Mouse (Mus musculus) embryonic facial prominence, embryonic 10.5 days (tissue): ENCODE measurements at regions not wholly inside any gene's neighbourhood (a gene's known extent, or its start where the extent isn't known, plus 50 kb on each side); places are given as distances from the start of the nearest gene placed in this dataset.

Experiments
- DNase-seq: peaks from one replicate; pipeline ENCODE4 v3.0.0-alpha.2; 2017; ENCODE audit warnings: low spot score
- H3K27ac ChIP-seq: fragments of 300-500 bp; sonication (generic); replicated peaks from 2 replicates; pipeline ENCODE4 v1.5.1; 2016; ENCODE audit warnings: mild to moderate bottlenecking
- H3K27me3 ChIP-seq: fragments of 300-500 bp; sonication (generic); replicated peaks from 2 replicates; pipeline ENCODE4 v1.6.1; 2016; ENCODE audit warnings: low read depth, mild to moderate bottlenecking; ENCODE audit not compliant: poor library complexity, severe bottlenecking
- H3K36me3 ChIP-seq: fragments of 300-500 bp; sonication (generic); replicated peaks from 2 replicates; pipeline ENCODE4 v1.6.1; 2016; ENCODE audit warnings: mild to moderate bottlenecking, moderate library complexity
- H3K4me1 ChIP-seq: fragments of 300-500 bp; sonication (generic); 2 replicates; pipeline ENCODE4 v1.6.1; 2016
- H3K4me3 ChIP-seq: fragments of 300-500 bp; sonication (generic); 2 replicates; pipeline ENCODE4 v1.5.1; 2016; ENCODE audit warnings: mild to moderate bottlenecking, moderate library complexity
- H3K9me3 ChIP-seq: fragments of 300-500 bp; sonication (generic); 2 replicates; pipeline ENCODE4 v1.6.1; 2016; ENCODE audit warnings: mild to moderate bottlenecking
- WGBS: fragments of 180-500 bp; shearing (Covaris S2); methylation state at CpG from one replicate; pipeline ENCODE4 v1.1.7; 2016; 5-methylcytosine and 5-hydroxymethylcytosine counted together

- Histone ChIP-seq H3K27ac (no peak overlapping the region), H3K27me3 (no peaks in the 10 kb centered on the region), H3K4me3 (no peak overlapping the region), H3K9me3 (no peaks in the 10 kb centered on the region), H3K4me1 (no peaks in the 10 kb centered on the region), H3K36me3 (no peaks in the 10 kb centered on the region)
- no peak for DNase-seq
These were observed 527.0 kb upstream of the Auts2 start for GRCm38 (mm10) chr5:133070141-133070540.

GRCm38 (mm10) chr5:133062481-133062880 is 519.3 kb upstream of the Auts2 start:
- Histone ChIP-seq H3K9me3 (no peaks in the 10 kb centered on the region), H3K27ac (no peak overlapping the region), H3K27me3 (no peaks in the 10 kb centered on the region), H3K36me3 (no peaks in the 10 kb centered on the region), H3K4me1 (no peaks in the 10 kb centered on the region), H3K4me3 (no peak overlapping the region)
- no peak for DNase-seq
- WGBS = 80% methylated on average over 3 of the region's 3 CpGs

GRCm38 (mm10) chr5:133047456-133047855 is 504.3 kb upstream of the Auts2 start:
- no peaks in the 10 kb centered on the region for H3K4me1 ChIP-seq
- H3K27me3 ChIP-seq = no peaks in the 10 kb centered on the region
- H3K27ac ChIP-seq = no peak overlapping the region
- DNase-seq = no peak
- 93% methylated on average over 4 of the region's 4 CpGs for WGBS
- H3K36me3 ChIP-seq = no peaks in the 10 kb centered on the region
- H3K4me3 ChIP-seq = no peak overlapping the region
- H3K9me3 ChIP-seq = no peaks in the 10 kb centered on the region

GRCm38 (mm10) chr5:133045637-133046036 is 502.5 kb upstream of the Auts2 start:
- Histone ChIP-seq H3K4me1 (no peaks in the 10 kb centered on the region), H3K27me3 (no peaks in the 10 kb centered on the region), H3K27ac (no peak overlapping the region), H3K4me3 (no peak overlapping the region), H3K9me3 (no peaks in the 10 kb centered on the region), H3K36me3 (no peaks in the 10 kb centered on the region)
- DNase-seq = no peak
- 86% methylated on average over 9 of the region's 9 CpGs for WGBS

DNA sequence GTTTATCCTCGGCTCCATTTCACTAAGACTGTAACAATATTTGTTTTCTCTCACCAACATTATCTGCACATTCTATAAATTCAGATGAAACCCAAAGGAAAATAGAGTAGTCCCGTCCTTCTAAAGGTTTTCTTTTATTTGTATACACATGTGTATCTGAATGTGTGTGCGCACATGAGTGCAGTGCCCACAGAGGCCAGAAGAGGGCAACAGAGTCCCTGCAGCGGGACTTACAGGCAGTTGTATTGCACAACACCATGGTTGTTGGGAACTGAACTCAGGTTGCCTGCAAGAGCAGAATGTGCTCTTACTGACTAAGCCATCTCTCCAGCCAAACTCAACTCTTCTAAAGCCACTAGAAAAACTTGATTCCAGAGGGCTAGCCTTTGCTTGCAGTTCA is 484.4 kb upstream of the Auts2 start:
- DNase-seq = peak; percentile 13
- H3K4me3 ChIP-seq = no peak overlapping the region
- no peaks in the 10 kb centered on the region for H3K36me3 ChIP-seq
- H3K4me1 ChIP-seq = no peaks in the 10 kb centered on the region
- no peaks in the 10 kb centered on the region for H3K27me3 ChIP-seq
- H3K27ac ChIP-seq = no peak overlapping the region
- H3K9me3 ChIP-seq = peaks cover 7% of the 10 kb centered on the region; the same call in 1 of the 2 replicates
- WGBS = 87% methylated on average over 4 of the region's 4 CpGs

GRCm38 (mm10) chr5:133025121-133025520 is 482.0 kb upstream of the Auts2 start:
- Histone ChIP-seq H3K27me3 (no peaks in the 10 kb centered on the region), H3K4me1 (no peaks in the 10 kb centered on the region), H3K36me3 (no peaks in the 10 kb centered on the region), H3K27ac (no peak overlapping the region), H3K9me3 (peaks cover 7% of the 10 kb centered on the region; the same call in 1 of the 2 replicates), H3K4me3 (no peak overlapping the region)
- WGBS = 86% methylated on average over 4 of the region's 4 CpGs
- no peak for DNase-seq

- H3K9me3 ChIP-seq = no peaks in the 10 kb centered on the region
- no peaks in the 10 kb centered on the region for H3K4me1 ChIP-seq
- no peak overlapping the region for H3K27ac ChIP-seq
- H3K36me3 ChIP-seq = no peaks in the 10 kb centered on the region
- no peak for DNase-seq
- H3K4me3 ChIP-seq = no peak overlapping the region
- H3K27me3 ChIP-seq = no peaks in the 10 kb centered on the region
These were observed 477.7 kb upstream of the Auts2 start for GRCm38 (mm10) chr5:133020821-133021220.

DNA sequence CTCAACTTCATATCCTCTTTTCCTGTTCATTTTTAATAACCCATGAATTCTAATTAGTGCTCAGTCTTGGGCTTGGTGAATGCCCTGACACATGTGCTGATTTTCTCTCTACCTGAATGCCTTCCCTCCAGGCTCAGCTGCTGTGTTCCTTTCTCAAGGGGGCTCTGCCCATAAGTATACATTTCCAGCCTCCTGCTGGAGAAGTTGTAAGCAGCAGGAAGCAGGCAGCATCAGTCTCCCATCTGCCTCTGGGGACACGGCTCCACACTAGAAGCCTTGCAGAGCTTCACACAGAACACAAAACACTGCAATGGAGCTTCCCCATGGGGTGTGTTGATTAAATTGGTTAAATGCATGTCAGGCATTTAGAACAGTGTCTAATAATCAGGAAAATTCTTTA is 477.0 kb upstream of the Auts2 start:
- Histone ChIP-seq H3K9me3 (no peaks in the 10 kb centered on the region), H3K4me3 (no peak overlapping the region), H3K27me3 (no peaks in the 10 kb centered on the region), H3K36me3 (no peaks in the 10 kb centered on the region), H3K27ac (no peak overlapping the region), H3K4me1 (no peaks in the 10 kb centered on the region)
- no peak for DNase-seq
- 63% methylated on average over 1 of the region's 1 CpGs for WGBS

DNA sequence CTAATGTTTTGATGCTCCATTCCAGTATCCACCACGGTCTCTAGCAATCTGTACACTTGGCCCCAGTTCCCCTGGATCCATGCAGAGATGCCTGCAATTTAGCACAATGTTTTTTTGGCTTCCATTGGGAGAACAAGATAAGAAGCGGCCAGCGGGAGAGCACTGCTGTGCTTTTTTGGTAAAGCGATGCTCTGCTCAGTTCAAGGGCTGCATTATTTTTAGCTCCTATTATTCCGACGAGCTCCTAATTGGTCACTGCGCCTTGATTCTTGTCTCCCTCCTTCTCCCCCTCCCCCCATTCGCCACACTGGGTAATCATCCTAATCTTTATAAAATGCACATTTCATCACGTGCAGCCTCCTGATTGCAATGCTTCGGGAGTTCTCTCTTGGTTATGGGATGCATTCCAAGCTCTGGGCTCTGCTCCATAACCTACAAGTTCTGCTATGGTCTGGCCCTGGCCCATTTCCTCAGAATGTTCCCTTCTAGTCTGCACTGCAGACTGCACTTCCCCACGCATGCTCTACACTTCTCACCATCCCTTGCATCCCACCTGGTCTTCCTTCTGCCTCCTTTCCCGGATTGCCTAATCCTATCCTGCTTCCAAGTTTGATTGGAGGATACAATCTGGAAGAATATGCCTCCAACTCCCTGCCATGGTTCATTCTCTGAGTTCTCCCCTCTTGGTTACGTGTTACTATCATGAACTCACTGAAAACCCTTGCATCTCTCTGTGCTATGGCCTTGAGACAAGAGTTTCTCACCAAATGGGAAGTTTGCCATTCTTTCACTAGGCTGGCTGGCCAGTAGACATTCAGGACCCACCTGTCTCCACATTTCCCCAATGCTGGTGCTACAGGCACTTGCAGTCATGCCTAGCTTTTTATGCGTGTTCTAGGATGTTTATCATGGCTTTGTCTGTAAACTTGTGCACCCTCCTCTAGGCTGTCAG is 467.8 kb upstream of the Auts2 start:
- 85% methylated on average over 14 of the region's 14 CpGs for WGBS

GRCm38 (mm10) chr5:132982866-132983265 is 439.7 kb upstream of the Auts2 start:
- Histone ChIP-seq H3K27ac (no peak overlapping the region), H3K27me3 (no peaks in the 10 kb centered on the region; the same call in 1 of the 2 replicates), H3K36me3 (no peaks in the 10 kb centered on the region), H3K9me3 (no peaks in the 10 kb centered on the region), H3K4me3 (no peak overlapping the region), H3K4me1 (no peaks in the 10 kb centered on the region)
- DNase-seq = no peak
- 94% methylated on average over 7 of the region's 7 CpGs for WGBS

More for the DNA sequence above, 467.8 kb upstream of the Auts2 start:
- no peak for DNase-seq
- no peaks in the 10 kb centered on the region for H3K27me3 ChIP-seq
- H3K9me3 ChIP-seq = no peaks in the 10 kb centered on the region
- H3K4me1 ChIP-seq = no peaks in the 10 kb centered on the region
- H3K36me3 ChIP-seq = no peaks in the 10 kb centered on the region
- no peak overlapping the region for H3K4me3 ChIP-seq
- H3K27ac ChIP-seq = no peak overlapping the region

- Histone ChIP-seq H3K4me3 (no peak overlapping the region), H3K27me3 (no peaks in the 10 kb centered on the region; the same call in 1 of the 2 replicates), H3K36me3 (no peaks in the 10 kb centered on the region), H3K27ac (no peak overlapping the region), H3K4me1 (peaks cover 2% of the 10 kb centered on the region; the same call in 1 of the 2 replicates), H3K9me3 (no peaks in the 10 kb centered on the region)
- WGBS = 86% methylated on average over 5 of the region's 5 CpGs
- DNase-seq = no peak
These were observed 435.9 kb upstream of the Auts2 start for GRCm38 (mm10) chr5:132979013-132979412.

- Histone ChIP-seq H3K9me3 (0 out of 2 replicates have a peak, but pooled peaks cover 5% of the 10 kb centered on the region), H3K27ac (no peak overlapping the region), H3K27me3 (no peaks in the 10 kb centered on the region; the same call in 1 of the 2 replicates), H3K36me3 (no peaks in the 10 kb centered on the region), H3K4me3 (no peak overlapping the region), H3K4me1 (peaks cover 8% of the 10 kb centered on the region; the same call in 1 of the 2 replicates)
- no peak for DNase-seq
- WGBS = 75% methylated on average over 4 of the region's 4 CpGs
These were observed 432.3 kb upstream of the Auts2 start for GRCm38 (mm10) chr5:132975303-132975932.

GRCm38 (mm10) chr5:132974876-132975275 is 431.7 kb upstream of the Auts2 start:
- no peak overlapping the region for H3K4me3 ChIP-seq
- WGBS = 19% methylated on average over 3 of the region's 3 CpGs
- no peak for DNase-seq
- H3K27ac ChIP-seq = no peak overlapping the region
- peaks cover 8% of the 10 kb centered on the region; the same call in 1 of the 2 replicates for H3K4me1 ChIP-seq
- no peaks in the 10 kb centered on the region for H3K27me3 ChIP-seq
- H3K9me3 ChIP-seq = 0 out of 2 replicates have a peak, but pooled peaks cover 5% of the 10 kb centered on the region
- H3K36me3 ChIP-seq = no peaks in the 10 kb centered on the region
